Mouse (Mus musculus) midbrain, embryonic 10.5 days (tissue): ENCODE measurements at regions not wholly inside any gene's neighbourhood (a gene's known extent, or its start where the extent isn't known, plus 50 kb on each side); places are given as distances from the start of the nearest gene placed in this dataset.

ENCODE experiments used
- DNase-seq: peaks from one replicate; pipeline ENCODE4 v3.0.0-alpha.2; 2017; ENCODE audit warnings: low spot score
- H3K27ac ChIP-seq: fragments of 300-500 bp; sonication (generic); replicated peaks from 2 replicates; pipeline ENCODE4 v1.5.1; 2016; ENCODE audit warnings: mild to moderate bottlenecking
- H3K27me3 ChIP-seq: fragments of 300-500 bp; sonication (generic); 2 replicates; pipeline ENCODE4 v1.6.1; 2016; ENCODE audit warnings: low read depth, mild to moderate bottlenecking; ENCODE audit not compliant: poor library complexity, severe bottlenecking
- H3K36me3 ChIP-seq: fragments of 300-500 bp; sonication (generic); 2 replicates; pipeline ENCODE4 v1.6.1; 2016; ENCODE audit warnings: mild to moderate bottlenecking, moderate library complexity
- H3K4me1 ChIP-seq: fragments of 300-500 bp; sonication (generic); 2 replicates; pipeline ENCODE4 v1.6.1; 2016
- H3K4me3 ChIP-seq: fragments of 300-500 bp; sonication (generic); 2 replicates; pipeline ENCODE4 v1.5.1; 2016; ENCODE audit warnings: mild to moderate bottlenecking, moderate library complexity
- H3K9me3 ChIP-seq: fragments of 300-500 bp; sonication (generic); replicated peaks from 2 replicates; pipeline ENCODE4 v1.6.1; 2016; ENCODE audit warnings: mild to moderate bottlenecking
- WGBS: fragments of 180-500 bp; shearing (Covaris S2); methylation state at CpG from one replicate; pipeline ENCODE4 v1.1.7; 2016; 5-methylcytosine and 5-hydroxymethylcytosine counted together

GRCm38 (mm10) chr15:36354545-36354944 is 653.0 kb downstream of the Zfp706 start:
- H3K9me3 ChIP-seq: no peaks in the 10 kb centered on the region
- 87% methylated on average over 6 of the region's 6 CpGs for WGBS
- no peaks in the 10 kb centered on the region for H3K36me3 ChIP-seq
- no peak overlapping the region for H3K27ac ChIP-seq
- H3K27me3 ChIP-seq: no peaks in the 10 kb centered on the region
- H3K4me3 ChIP-seq: no peak overlapping the region
- DNase-seq: no peak
- H3K4me1 ChIP-seq: no peaks in the 10 kb centered on the region; the same call in 1 of the 2 replicates

- Histone ChIP-seq H3K36me3 (no peaks in the 10 kb centered on the region), H3K4me3 (no peak overlapping the region), H3K27me3 (no peaks in the 10 kb centered on the region), H3K4me1 (no peaks in the 10 kb centered on the region; the same call in 1 of the 2 replicates), H3K9me3 (no peaks in the 10 kb centered on the region), H3K27ac (no peak overlapping the region)
- WGBS: 77% methylated on average over 3 of the region's 3 CpGs
- no peak for DNase-seq
Observed at GRCm38 (mm10) chr15:36353793-36354192, 653.8 kb downstream of the Zfp706 start.

GRCm38 (mm10) chr15:36352929-36353328 is 654.6 kb downstream of the Zfp706 start:
- WGBS: 81% methylated on average over 1 of the region's 1 CpGs
- DNase-seq: no peak

GRCm38 (mm10) chr15:36351693-36352092 is 655.9 kb downstream of the Zfp706 start:
- H3K9me3 ChIP-seq: no peaks in the 10 kb centered on the region
- H3K27ac ChIP-seq: no peak overlapping the region
- DNase-seq: no peak
- H3K4me1 ChIP-seq: no peaks in the 10 kb centered on the region; the same call in 1 of the 2 replicates
- H3K36me3 ChIP-seq: no peaks in the 10 kb centered on the region
- 76% methylated on average over 3 of the region's 3 CpGs for WGBS
- H3K4me3 ChIP-seq: no peak overlapping the region
- no peaks in the 10 kb centered on the region for H3K27me3 ChIP-seq

More at GRCm38 (mm10) chr15:36352929-36353328, 654.6 kb downstream of the Zfp706 start:
- H3K36me3 ChIP-seq: no peaks in the 10 kb centered on the region
- no peak overlapping the region for H3K27ac ChIP-seq
- no peaks in the 10 kb centered on the region for H3K9me3 ChIP-seq
- H3K4me3 ChIP-seq: no peak overlapping the region
- H3K27me3 ChIP-seq: no peaks in the 10 kb centered on the region
- no peaks in the 10 kb centered on the region; the same call in 1 of the 2 replicates for H3K4me1 ChIP-seq

- H3K4me1 ChIP-seq: no peaks in the 10 kb centered on the region; the same call in 1 of the 2 replicates
- no peak for DNase-seq
- H3K27ac ChIP-seq: no peak overlapping the region
- H3K4me3 ChIP-seq: no peak overlapping the region
- H3K27me3 ChIP-seq: no peaks in the 10 kb centered on the region
- no peaks in the 10 kb centered on the region for H3K36me3 ChIP-seq
- 90% methylated on average over 5 of the region's 5 CpGs for WGBS
- no peaks in the 10 kb centered on the region for H3K9me3 ChIP-seq
Observed at GRCm38 (mm10) chr15:36348348-36348747, 659.2 kb downstream of the Zfp706 start.

GRCm38 (mm10) chr15:36347333-36347845 is 660.2 kb downstream of the Zfp706 start:
- no peaks in the 10 kb centered on the region for H3K9me3 ChIP-seq
- no peaks in the 10 kb centered on the region for H3K27me3 ChIP-seq
- WGBS: 84% methylated on average over 4 of the region's 4 CpGs
- DNase-seq: no peak
- H3K4me1 ChIP-seq: no peaks in the 10 kb centered on the region; the same call in 1 of the 2 replicates
- H3K27ac ChIP-seq: no peak overlapping the region
- no peak overlapping the region for H3K4me3 ChIP-seq
- no peaks in the 10 kb centered on the region for H3K36me3 ChIP-seq

GRCm38 (mm10) chr15:36346126-36346525 is 661.4 kb downstream of the Zfp706 start:
- WGBS: 85% methylated on average over 5 of the region's 5 CpGs

GRCm38 (mm10) chr15:36345413-36345812 is 662.2 kb downstream of the Zfp706 start:
- Histone ChIP-seq H3K9me3 (no peaks in the 10 kb centered on the region), H3K27ac (no peak overlapping the region), H3K4me3 (no peak overlapping the region), H3K27me3 (no peaks in the 10 kb centered on the region), H3K36me3 (no peaks in the 10 kb centered on the region), H3K4me1 (no peaks in the 10 kb centered on the region)
- no peak for DNase-seq
- 97% methylated on average over 4 of the region's 4 CpGs for WGBS

More at GRCm38 (mm10) chr15:36346126-36346525, 661.4 kb downstream of the Zfp706 start:
- Histone ChIP-seq H3K27ac (no peak overlapping the region), H3K36me3 (no peaks in the 10 kb centered on the region), H3K27me3 (no peaks in the 10 kb centered on the region), H3K4me3 (no peak overlapping the region), H3K9me3 (no peaks in the 10 kb centered on the region), H3K4me1 (no peaks in the 10 kb centered on the region)
- no peak for DNase-seq

- Histone ChIP-seq H3K27ac (no peak overlapping the region), H3K27me3 (no peaks in the 10 kb centered on the region), H3K36me3 (no peaks in the 10 kb centered on the region), H3K9me3 (no peaks in the 10 kb centered on the region), H3K4me1 (no peaks in the 10 kb centered on the region), H3K4me3 (no peak overlapping the region)
- DNase-seq: no peak
- WGBS: 80% methylated on average over 5 of the region's 5 CpGs
Observed at GRCm38 (mm10) chr15:36339971-36340550, 667.5 kb downstream of the Zfp706 start.

- 85% methylated on average over 2 of the region's 2 CpGs for WGBS
- H3K4me1 ChIP-seq: no peaks in the 10 kb centered on the region
- H3K36me3 ChIP-seq: no peaks in the 10 kb centered on the region
- H3K27me3 ChIP-seq: no peaks in the 10 kb centered on the region
- H3K4me3 ChIP-seq: no peak overlapping the region
- no peaks in the 10 kb centered on the region for H3K9me3 ChIP-seq
- H3K27ac ChIP-seq: no peak overlapping the region
- no peak for DNase-seq
Observed at GRCm38 (mm10) chr15:36338766-36339165, 668.8 kb downstream of the Zfp706 start.

GRCm38 (mm10) chr15:36336857-36337256 is 670.7 kb downstream of the Zfp706 start:
- 61% methylated on average over 2 of the region's 2 CpGs for WGBS
- Histone ChIP-seq H3K9me3 (no peaks in the 10 kb centered on the region), H3K36me3 (no peaks in the 10 kb centered on the region), H3K4me1 (no peaks in the 10 kb centered on the region), H3K4me3 (no peak overlapping the region), H3K27me3 (no peaks in the 10 kb centered on the region), H3K27ac (no peak overlapping the region)
- DNase-seq: no peak

- DNase-seq: no peak
- no peak overlapping the region for H3K4me3 ChIP-seq
- 77% methylated on average over 2 of the region's 2 CpGs for WGBS
- no peak overlapping the region for H3K27ac ChIP-seq
- H3K27me3 ChIP-seq: no peaks in the 10 kb centered on the region
- H3K36me3 ChIP-seq: no peaks in the 10 kb centered on the region
- no peaks in the 10 kb centered on the region for H3K4me1 ChIP-seq
- H3K9me3 ChIP-seq: no peaks in the 10 kb centered on the region
Observed at GRCm38 (mm10) chr15:36335116-36335515, 672.5 kb downstream of the Zfp706 start.

- no peaks in the 10 kb centered on the region for H3K27me3 ChIP-seq
- DNase-seq: no peak
- WGBS: 88% methylated on average over 9 of the region's 9 CpGs
- H3K4me3 ChIP-seq: no peak overlapping the region
- H3K9me3 ChIP-seq: no peaks in the 10 kb centered on the region
- H3K4me1 ChIP-seq: no peaks in the 10 kb centered on the region
- no peak overlapping the region for H3K27ac ChIP-seq
- H3K36me3 ChIP-seq: no peaks in the 10 kb centered on the region
Observed at GRCm38 (mm10) chr15:36334436-36335113, 673.0 kb downstream of the Zfp706 start.
